37 mouse cellular contexts compared by ENCODE assay signal in genomic region chr11:66973507-66973906, GRCm38 (mm10). TPM values are rescaled to one million over a fixed set of nuclear protein-coding genes. Genes with fewer than 3 reads are reported as not detected.
"Had no signal": no experiment of that assay in that cellular context is flagged by ENCODE, and none has a peak within 500 bp of the region (broad histone marks: within the 10 kb centered on the region; RNA-seq: fewer than 3 reads in every experiment).

No protein-coding gene starts in this region.

- H3K27me3 ChIP-seq: limb, embryonic 12.5 days; limb, embryonic 13.5 days; limb, embryonic 15.5 days; liver, embryonic 13.5 days; liver, embryonic 15.5 days; lung, embryonic 15.5 days; midbrain, embryonic 12.5 days; midbrain, embryonic 13.5 days; midbrain, embryonic 15.5 days had no signal

- H3K36me3 ChIP-seq: limb, embryonic 10.5 days; limb, embryonic 12.5 days; limb, embryonic 13.5 days; limb, embryonic 15.5 days; liver, embryonic 12.5 days; liver, embryonic 13.5 days; liver, embryonic 15.5 days; lung, embryonic 15.5 days; midbrain, embryonic 10.5 days; midbrain, embryonic 12.5 days; midbrain, embryonic 13.5 days; midbrain, embryonic 15.5 days had no signal

- DNase-seq: left cerebral cortex, postnatal 4 days; liver; liver, embryonic 13.5 days; liver, postnatal 0 days; lung, adult 18-20 months; lung, adult 2 months; lung, embryonic 14.5 days; lung, postnatal 10 days; lung, postnatal 14 days; lung, postnatal 36 days; lung, postnatal 4 days; midbrain, embryonic 14.5 days had no signal

- H3K4me2 ChIP-seq: limb, embryonic 12.5 days; limb, embryonic 13.5 days; limb, embryonic 15.5 days; liver, embryonic 11.5 days; liver, embryonic 12.5 days; liver, embryonic 13.5 days; liver, embryonic 15.5 days; lung, embryonic 14.5 days; lung, embryonic 15.5 days; midbrain, embryonic 12.5 days; midbrain, embryonic 13.5 days; midbrain, embryonic 15.5 days had no signal

- H3K4me1 ChIP-seq: limb, embryonic 10.5 days; limb, embryonic 12.5 days; limb, embryonic 13.5 days; liver, embryonic 12.5 days; liver, embryonic 13.5 days; liver, embryonic 15.5 days; lung, embryonic 15.5 days; megakaryocyte, embryonic 14.5 days; midbrain, embryonic 10.5 days; midbrain, embryonic 12.5 days; midbrain, embryonic 13.5 days; midbrain, embryonic 15.5 days had no signal

- H3K27ac ChIP-seq: limb, embryonic 10.5 days; limb, embryonic 12.5 days; limb, embryonic 13.5 days; limb, embryonic 15.5 days; liver, embryonic 12.5 days; liver, embryonic 13.5 days; liver, embryonic 14.5 days; liver, embryonic 15.5 days; lung, embryonic 15.5 days; macrophage; midbrain, embryonic 10.5 days; midbrain, embryonic 12.5 days; midbrain, embryonic 13.5 days; midbrain, embryonic 15.5 days had no signal

- H3K9me3 ChIP-seq: limb, embryonic 10.5 days; limb, embryonic 15.5 days; liver, embryonic 15.5 days; lung, embryonic 15.5 days; midbrain, embryonic 12.5 days; midbrain, embryonic 15.5 days had no signal

- ATAC-seq: liver, embryonic 12.5 days; liver, postnatal 0 days; lung, postnatal 0 days; midbrain, embryonic 13.5 days; midbrain, embryonic 15.5 days; midbrain, embryonic 16.5 days had no signal

- H3K9ac ChIP-seq: limb, embryonic 12.5 days; limb, embryonic 13.5 days; limb, embryonic 15.5 days; liver, embryonic 12.5 days; liver, embryonic 13.5 days; liver, embryonic 14.5 days; liver, embryonic 15.5 days; liver, postnatal 0 days; lung, embryonic 14.5 days; lung, embryonic 15.5 days; midbrain, embryonic 12.5 days; midbrain, embryonic 13.5 days; midbrain, embryonic 15.5 days had no signal

- H3K4me3 ChIP-seq: limb, embryonic 10.5 days; limb, embryonic 12.5 days; limb, embryonic 13.5 days; limb, embryonic 15.5 days; liver, embryonic 12.5 days; liver, embryonic 13.5 days; liver, embryonic 15.5 days; lung, embryonic 15.5 days; megakaryocyte, embryonic 14.5 days; midbrain, embryonic 10.5 days; midbrain, embryonic 12.5 days; midbrain, embryonic 13.5 days; midbrain, embryonic 15.5 days; myocyte had no signal

RNA-seq across cellular contexts. Expression of gene Tmem238l, which starts 17.1 kb away (rescaled TPM):
- polyA plus RNA-seq: limb, embryonic 10.5 days; limb, embryonic 11.5 days; limb, embryonic 12.5 days; limb, embryonic 13.5 days; limb, embryonic 14.5 days; liver, adult 2 months; liver, embryonic 11.5 days; liver, embryonic 12.5 days; liver, embryonic 13.5 days; liver, embryonic 14.5 days; liver, embryonic 15.5 days; liver, embryonic 16.5 days; liver, postnatal 0 days; lung, embryonic 14.5 days; lung, embryonic 15.5 days; lung, embryonic 16.5 days; lung, postnatal 0 days; macrophage; midbrain, embryonic 10.5 days; midbrain, embryonic 12.5 days; midbrain, embryonic 13.5 days; midbrain, embryonic 14.5 days; midbrain, embryonic 15.5 days; midbrain, embryonic 16.5 days; midbrain, postnatal 0 days; myocyte; neural tube, embryonic 11.5 days had no signal
